8 mouse cellular contexts compared by ENCODE assay signal in the genomic region with DNA sequence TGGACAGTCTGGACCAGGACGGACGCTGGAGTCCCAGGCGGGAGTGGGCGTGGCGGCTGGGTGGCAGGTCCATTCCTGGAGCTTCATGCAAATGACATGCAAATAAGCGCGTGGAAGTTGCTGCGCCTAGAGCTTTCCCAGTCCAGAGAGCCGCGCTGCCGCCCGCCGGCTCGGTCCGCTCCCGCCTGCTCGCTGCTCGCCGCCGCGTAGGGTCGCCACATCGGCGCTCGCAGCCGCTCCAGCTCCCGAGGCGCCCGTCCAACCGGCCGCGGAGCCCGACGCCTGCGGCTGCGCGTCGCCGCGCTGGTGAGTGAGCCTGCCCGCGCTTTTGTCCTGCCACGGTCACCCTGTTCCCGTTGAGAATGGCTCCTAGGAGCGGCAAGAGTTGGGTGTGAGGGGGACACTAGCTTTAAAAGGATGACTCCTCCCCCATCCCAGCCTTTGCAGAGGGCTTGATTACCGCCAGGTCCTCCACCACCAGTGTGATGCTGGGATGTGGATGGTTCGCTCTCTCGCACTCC. TPM values are rescaled to one million over a fixed set of nuclear protein-coding genes. Genes with fewer than 3 reads are reported as not detected.
DNase-seq lines count a peak whose midpoint lies in the region; ATAC-seq and TF ChIP-seq lines count a peak whose summit lies in the region.

A gene (plus strand): TSS at position 146 of the 521 bp plus-strand sequence.

- no peak for TF ChIP-seq CTCF in liver, postnatal 0 days (IDR thresholded peaks at IDR 0.05; ENCODE audit: low read depth)

- intact Hi-C loops in heart, postnatal 25 days (cut with DNase I): no loop called here

- TF ChIP-seq EP300 in liver, postnatal 0 days (IDR thresholded peaks at IDR 0.05; ENCODE audit: low read depth): no peak

- H3K9me3 ChIP-seq in liver, postnatal 0 days (ENCODE audit: low read length): no peaks in the 10 kb centered on the region

- peak; percentile 80 for DNase-seq in MN1 (ENCODE audit: low spot score)
- peak; percentile 20 for DNase-seq in cerebellum, adult 8-10 months
- DNase-seq in forelimb bud, embryonic 11.5 days (ENCODE audit: low read depth, low spot score): peak; percentile 85
- DNase-seq in heart, postnatal 25 days (ENCODE audit: low spot score): peak; percentile 75
- peak; percentile 31 to 55 for DNase-seq in layer of hippocampus, adult 18-20 months (ENCODE audit: low spot score in 2 of 2)
- peak; percentile 88 for DNase-seq in liver, postnatal 0 days
- peak; percentile 9 for DNase-seq in thymus, postnatal 14 days

- H3K36me3 ChIP-seq in liver, postnatal 0 days (replicated peaks; ENCODE audit: insufficient read depth, low read length): no peaks in the 10 kb centered on the region

- WGBS in liver, postnatal 0 days (ENCODE audit: insufficient replicate concordance): under 1% methylated on average over 47 of the region's 48 CpGs

- H3K27me3 ChIP-seq in liver, postnatal 0 days (ENCODE audit: insufficient read depth, low read length): peaks cover 8% of the 10 kb centered on the region

- peak within 1 kb of the TSS; percentile 37; the same call in 1 of the 2 replicates for H3K9ac ChIP-seq in liver, postnatal 0 days (replicated peaks)

- peak; percentile 95 for ATAC-seq in liver, postnatal 0 days
- ATAC-seq in neutrophil, adult 5-6 weeks (ENCODE audit: extremely low read depth, insufficient number of reproducible peaks, low FRiP score, poor library complexity, severe bottlenecking): no peak

- H3K4me1 ChIP-seq in liver, postnatal 0 days (ENCODE audit: insufficient read depth): peaks cover 7% of the 10 kb centered on the region; the same call in 1 of the 2 replicates

- peak within 1 kb of the TSS; percentile 43 for H3K4me3 ChIP-seq in liver, postnatal 0 days (ENCODE audit: low read depth, low read length)

- H3K4me2 ChIP-seq in liver, postnatal 0 days (ENCODE audit: low read depth, low read length): peak within 1 kb of the TSS; percentile 73

- no peak within 1 kb of the TSS for H3K27ac ChIP-seq in liver, postnatal 0 days (ENCODE audit: low read depth)

RNA-seq across cellular contexts. Expression of the gene that starts here (rescaled TPM):
- 10 to 100 TPM; 29.2 to 42.1 TPM for total RNA-seq in heart, postnatal 25 days (2021)
- 10 to 100 TPM; 13.8 to 14.8 TPM for total RNA-seq in layer of hippocampus, adult 18-20 months (2021)
- polyA plus RNA-seq in liver, postnatal 0 days (2015; fragmentation: Nextera tagmentation; extraction: Ambion mirVana): 4.9 and 5.6 TPM in 2 replicates
- 14.5 and 16.3 TPM in 2 replicates for total RNA-seq in neutrophil, adult 5-6 weeks (2017)

Comparison
In these comparisons a context has a peak if more than half of its experiments do, and no peak if none do; other contexts are left out.
1. DNase-seq: peak in every context shown above with its lines; median percentile 88 in liver, postnatal 0 days; 85 in forelimb bud, embryonic 11.5 days; 80 in MN1; 75 in heart, postnatal 25 days; 43 in layer of hippocampus, adult 18-20 months; 20 in cerebellum, adult 8-10 months; 9 in thymus, postnatal 14 days.